Mouse (Mus musculus) myocyte (in vitro differentiated cells): ENCODE results near the gene Riok1.

Source experiments
- E2F4 ChIP-seq: IDR thresholded peaks from one replicate; pipeline ENCODE4 v1.6.1; 2011; ENCODE audit warnings: mild to moderate bottlenecking, control low read depth, moderate library complexity; ENCODE audit not compliant: insufficient read depth
- MYOD1 ChIP-seq, 3 experiments: IDR thresholded peaks; one replicate each; pipeline ENCODE4 v1.6.1; 2011; ENCODE audit warnings: control low read depth in 2 of 3, low read depth in 2 of 3, mild to moderate bottlenecking in 2 of 3, moderate library complexity in 1 of 3; ENCODE audit not compliant: insufficient read length in 2 of 3, control insufficient read depth in 1 of 3
- POLR2A ChIP-seq: IDR thresholded peaks from one replicate; pipeline ENCODE4 v1.6.1; 2011; ENCODE audit warnings: low read depth, mild to moderate bottlenecking, control low read depth, moderate library complexity; ENCODE audit not compliant: insufficient read length

DNA sequence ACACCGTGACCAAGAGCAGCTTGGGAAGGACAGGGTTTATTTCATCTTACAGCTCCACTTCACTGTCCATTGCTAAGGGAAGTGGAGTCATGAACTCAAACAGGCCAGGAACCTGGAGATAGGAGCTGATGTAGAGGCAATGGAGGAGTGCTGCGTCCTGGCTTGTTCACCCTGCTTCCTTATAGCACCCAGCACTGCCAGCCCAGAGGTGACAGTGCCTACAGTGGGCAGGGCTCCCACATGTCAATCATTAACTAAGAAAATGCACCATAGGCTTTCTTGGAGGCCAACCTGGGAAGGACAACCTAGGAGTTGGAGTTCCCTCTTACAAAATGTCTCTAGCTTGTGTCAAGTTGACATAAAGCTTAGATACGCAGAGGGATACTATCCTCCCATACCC is 51.2 kb downstream of the Riok1 start:
- no peak for TF ChIP-seq POLR2A
- TF ChIP-seq E2F4: no peak
- TF ChIP-seq MYOD1 (IDR thresholded peaks at IDR 0.05; ENCODE audit: control insufficient read depth in 1 of 3, insufficient read length in 2 of 3, low read depth in 2 of 3): no peak
